Mouse (Mus musculus) stomach, postnatal 0 days (tissue): ENCODE results near the gene Egln2.

Source experiments
- CTCF ChIP-seq: IDR thresholded peaks from 2 replicates; pipeline ENCODE4 v1.5.1; 2016; ENCODE audit warnings: antibody characterized with exemption, low read depth, mild to moderate bottlenecking, moderate library complexity
- EP300 ChIP-seq: optimal IDR thresholded peaks from 2 replicates; pipeline ENCODE3; 2016; ENCODE audit warnings: antibody characterized with exemption

GRCm38 (mm10) chr7:27161744-27162143, 4.9 kb downstream of the Egln2 start:
- TF ChIP-seq CTCF (no peak), EP300 (no peak)
